Mouse (Mus musculus): Measurements from ENCODE around the gene Gmnc.

Gene Gmnc

DNA sequence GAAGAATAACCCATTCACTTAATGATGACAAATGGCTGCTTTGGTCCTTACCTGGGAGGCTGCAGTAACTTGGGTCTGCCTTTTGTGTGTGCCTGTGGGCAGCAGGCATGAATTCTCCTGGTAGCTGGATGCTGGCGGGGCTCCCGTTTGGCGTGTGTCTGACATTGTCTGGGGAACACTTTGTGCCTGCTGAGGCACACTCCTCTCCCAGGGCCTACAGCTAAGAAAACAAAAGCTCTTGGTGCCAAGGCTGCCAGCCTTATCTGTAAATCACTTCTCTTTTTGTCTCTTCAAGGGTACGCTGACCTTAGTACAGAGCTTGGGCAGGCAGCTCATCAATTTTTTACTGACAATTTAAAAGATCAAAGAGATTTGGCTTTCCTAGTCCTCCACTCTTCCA is 90.0 kb downstream of the Gmnc start:
- H3K27me3 ChIP-seq (ENCODE audit: insufficient read depth, low read length) = no peaks in the 10 kb centered on the region
- H3K9me3 ChIP-seq (ENCODE audit: low read length) = no peaks in the 10 kb centered on the region
- H3K36me3 ChIP-seq (ENCODE audit: insufficient read depth, low read length) = no peaks in the 10 kb centered on the region
- no peak for TF ChIP-seq NANOG (IDR thresholded peaks at IDR 0.05; ENCODE audit: borderline replicate concordance, low read length)
- TF ChIP-seq CTCF (conservative IDR thresholded peaks at IDR 0.05; ENCODE audit: low read length) = no peak
- no peak for TF ChIP-seq POU5F1 (IDR thresholded peaks at IDR 0.05; ENCODE audit: borderline replicate concordance, low read length)
- no peak overlapping the region for H3K4me3 ChIP-seq (replicated peaks; ENCODE audit: low read length)
- H3K4me1 ChIP-seq (replicated peaks; ENCODE audit: low read depth, low read length) = no peaks in the 10 kb centered on the region

DNA sequence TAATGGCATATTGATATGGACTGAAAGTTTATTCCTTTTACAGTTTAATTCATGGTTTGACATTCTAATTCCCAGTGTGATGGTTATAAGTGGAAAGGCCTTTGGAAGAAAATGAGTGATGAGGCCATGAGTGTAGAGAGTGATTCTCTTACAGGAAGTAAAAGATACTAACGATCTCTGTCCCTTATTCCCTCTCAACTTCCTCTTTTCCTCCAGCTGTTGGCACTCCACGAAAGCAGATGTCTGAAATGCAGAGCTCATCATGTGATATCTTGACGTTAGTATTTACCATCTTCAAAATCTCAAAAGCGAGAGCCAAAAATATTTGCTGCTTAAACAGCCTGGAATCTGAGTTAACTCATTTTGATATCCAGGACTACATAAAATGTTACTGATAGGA is 105.1 kb downstream of the Gmnc start:
- no peak for TF ChIP-seq POU5F1 (IDR thresholded peaks at IDR 0.05; ENCODE audit: borderline replicate concordance, low read length)
- no peak for TF ChIP-seq CTCF (conservative IDR thresholded peaks at IDR 0.05; ENCODE audit: low read length)
- TF ChIP-seq NANOG (IDR thresholded peaks at IDR 0.05; ENCODE audit: borderline replicate concordance, low read length) = no peak
- no peak overlapping the region for H3K4me3 ChIP-seq (replicated peaks; ENCODE audit: low read length)
- no peaks in the 10 kb centered on the region for H3K4me1 ChIP-seq (replicated peaks; ENCODE audit: low read depth, low read length)
- no peaks in the 10 kb centered on the region for H3K9me3 ChIP-seq (ENCODE audit: low read length)
- H3K36me3 ChIP-seq (ENCODE audit: insufficient read depth, low read length) = no peaks in the 10 kb centered on the region
- H3K27me3 ChIP-seq (ENCODE audit: insufficient read depth, low read length) = no peaks in the 10 kb centered on the region

DNA sequence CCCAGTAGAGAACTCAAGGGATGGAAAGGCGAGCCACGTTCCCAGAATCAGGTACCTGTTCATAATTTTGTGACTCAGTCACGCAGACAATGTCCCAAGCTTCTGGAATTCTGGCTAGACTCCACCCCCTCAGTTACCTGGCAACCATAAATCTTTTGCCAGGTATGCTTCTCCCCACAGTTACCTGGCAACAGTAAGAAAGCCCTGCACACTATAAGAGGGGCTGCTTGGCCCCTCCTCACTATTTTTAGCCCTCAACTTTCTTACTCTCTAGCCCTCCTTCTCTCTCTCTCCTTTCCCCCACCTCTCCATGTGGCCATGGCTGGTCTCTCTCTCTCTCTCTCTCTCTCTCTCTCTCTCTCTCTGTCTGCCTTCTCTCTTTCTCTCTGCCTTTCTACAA is 114.6 kb downstream of the Gmnc start:
- Histone ChIP-seq H3K4me3 (replicated peaks; ENCODE audit: low read length) (no peak overlapping the region), H3K36me3 (ENCODE audit: insufficient read depth, low read length) (no peaks in the 10 kb centered on the region), H3K9me3 (ENCODE audit: low read length) (no peaks in the 10 kb centered on the region), H3K4me1 (replicated peaks; ENCODE audit: low read depth, low read length) (no peaks in the 10 kb centered on the region), H3K27me3 (ENCODE audit: insufficient read depth, low read length) (no peaks in the 10 kb centered on the region)
- TF ChIP-seq CTCF (conservative IDR thresholded peaks at IDR 0.05; ENCODE audit: low read length) (no peak), NANOG (IDR thresholded peaks at IDR 0.05; ENCODE audit: borderline replicate concordance, low read length) (no peak), POU5F1 (IDR thresholded peaks at IDR 0.05; ENCODE audit: borderline replicate concordance, low read length) (no peak)
